Mouse (Mus musculus) CH12F3 (cell line): ENCODE data around the gene Nfasc.

ENCODE experiments used
- in situ Hi-C: fragments of 300-500 bp; cut with MboI; formaldehyde crosslinking; loops from 2 replicates; pipeline ENCODE4 v1.14.3; 2020; ENCODE audit warnings: low sequenced_read_pairs

The Nfasc gene

DNA sequence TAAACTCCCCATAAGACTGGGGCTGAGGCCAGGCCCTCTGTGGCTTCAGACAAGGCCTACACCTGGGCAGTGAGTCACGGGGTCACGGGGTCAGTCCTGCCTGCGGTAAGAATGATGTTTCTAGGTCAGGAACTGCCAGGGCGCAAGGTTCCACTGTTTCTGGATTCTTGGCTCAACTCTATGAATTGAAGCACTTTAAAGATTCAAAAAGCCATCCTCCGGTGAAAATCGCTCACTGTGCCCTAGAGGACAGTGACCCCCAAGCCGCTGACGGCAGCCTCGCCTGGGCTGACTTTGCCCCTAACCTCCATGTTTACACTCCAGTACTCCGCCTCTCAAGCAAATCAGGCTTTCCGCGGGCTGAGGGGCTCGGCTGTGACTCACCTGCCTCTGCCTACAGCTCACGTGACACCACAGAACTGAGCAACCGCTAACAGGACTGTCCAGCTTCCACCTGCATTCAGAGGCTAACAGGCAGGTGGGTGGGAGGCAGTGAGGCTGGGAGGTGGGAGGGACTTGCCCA, 154.9 kb downstream of the Nfasc start:
- in situ Hi-C loops: no loop called here

GRCm38 (mm10) chr1:132585376-132585775, 156.2 kb downstream of the Nfasc start:
- in situ Hi-C loops: no loop called here

- in situ Hi-C loops: no loop called here
Measured at GRCm38 (mm10) chr1:132582998-132583604, 158.5 kb downstream of the Nfasc start.

DNA sequence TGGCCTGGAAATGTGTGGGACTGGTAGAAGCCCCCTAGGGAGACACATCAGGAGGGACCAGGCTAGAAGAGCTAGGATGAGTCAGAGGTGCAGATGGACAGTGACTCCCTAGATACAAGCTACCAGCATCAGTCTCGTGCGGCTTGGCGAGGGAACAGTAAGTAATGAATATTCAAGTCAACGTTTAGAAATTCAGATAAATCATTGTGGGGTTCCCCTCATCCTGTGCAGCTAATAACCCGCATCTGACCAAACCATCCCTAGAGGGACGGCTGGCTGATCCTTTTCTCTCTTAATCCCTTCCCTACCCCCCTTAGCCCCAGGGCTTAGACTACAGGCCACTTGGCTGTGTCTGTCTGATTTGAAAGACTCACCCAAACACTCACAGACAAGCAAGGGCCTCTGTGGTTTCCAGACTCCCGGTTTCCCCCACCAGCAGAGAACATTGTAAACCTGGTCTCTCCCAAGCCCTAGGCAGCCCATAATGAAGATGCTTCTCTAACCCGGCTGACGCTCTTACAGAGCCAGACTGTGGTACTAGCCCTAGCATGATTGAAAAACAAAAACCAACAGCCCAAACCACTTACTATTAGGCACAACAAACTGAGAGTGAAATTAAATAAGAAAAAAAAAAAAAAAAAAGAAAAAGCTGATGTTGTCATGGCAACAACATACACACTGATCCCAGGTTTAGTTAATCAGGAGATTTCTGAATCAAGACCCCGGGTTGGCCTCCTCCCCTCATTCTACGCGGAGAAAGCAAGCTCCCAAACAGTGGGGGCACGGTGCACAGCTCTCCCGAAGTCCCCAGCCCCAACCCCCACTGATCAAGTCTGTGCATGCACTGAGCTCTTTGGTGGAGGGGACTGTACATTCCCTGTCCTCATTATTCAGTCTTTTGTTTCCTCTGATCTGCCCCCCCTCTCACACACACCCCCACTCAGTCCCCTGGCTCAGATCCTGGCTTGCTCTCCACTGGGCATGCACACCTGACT, 159.5 kb downstream of the Nfasc start:
- in situ Hi-C loops: no loop called here

- in situ Hi-C loops: no loop called here
Measured at GRCm38 (mm10) chr1:132580063-132580462, 161.5 kb downstream of the Nfasc start.

GRCm38 (mm10) chr1:132576845-132577244, 164.8 kb downstream of the Nfasc start:
- in situ Hi-C loops: no loop called here

- in situ Hi-C loops: no loop called here
Measured at GRCm38 (mm10) chr1:132572851-132573250, 168.7 kb downstream of the Nfasc start.

DNA sequence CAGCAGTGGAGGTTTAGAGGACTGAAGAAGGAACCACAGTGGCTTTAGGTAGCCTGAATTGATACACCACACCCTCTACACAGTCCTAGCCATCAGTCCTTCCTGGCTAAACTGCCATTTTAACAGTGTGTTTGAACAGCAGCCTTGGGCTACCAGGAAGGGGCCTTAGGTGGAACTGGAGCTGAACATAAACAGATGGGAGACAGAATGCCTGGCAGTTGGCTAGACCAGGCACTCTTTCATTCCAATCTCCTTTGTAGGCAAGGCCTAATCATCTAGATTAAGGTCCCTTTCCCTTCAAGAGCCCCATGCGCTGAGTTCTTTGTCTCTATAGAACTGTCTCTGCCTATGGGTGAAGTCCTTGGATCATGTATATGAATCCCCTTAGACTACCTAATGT, 170.0 kb downstream of the Nfasc start:
- in situ Hi-C loops: no loop called here

DNA sequence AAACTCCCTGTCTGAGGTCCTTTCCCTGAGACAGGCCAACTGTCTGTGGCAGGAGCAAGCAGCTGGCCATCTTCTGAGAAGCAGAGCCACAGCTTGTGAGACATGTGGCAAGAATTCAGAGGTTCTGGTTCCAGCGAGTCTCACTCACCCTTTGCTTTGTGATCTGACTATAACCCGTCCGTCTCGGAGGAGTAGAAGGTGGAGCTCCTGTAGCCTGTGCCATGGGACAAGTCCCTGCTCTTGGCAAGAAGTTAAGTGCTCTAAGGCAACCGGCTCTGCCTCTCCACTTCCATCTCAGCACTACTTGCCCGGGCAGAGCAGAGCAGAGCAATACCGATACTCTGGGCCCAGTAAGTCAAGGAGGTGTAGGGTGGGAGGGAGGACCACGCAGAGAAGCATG, 170.7 kb downstream of the Nfasc start:
- in situ Hi-C loops: no loop called here

DNA sequence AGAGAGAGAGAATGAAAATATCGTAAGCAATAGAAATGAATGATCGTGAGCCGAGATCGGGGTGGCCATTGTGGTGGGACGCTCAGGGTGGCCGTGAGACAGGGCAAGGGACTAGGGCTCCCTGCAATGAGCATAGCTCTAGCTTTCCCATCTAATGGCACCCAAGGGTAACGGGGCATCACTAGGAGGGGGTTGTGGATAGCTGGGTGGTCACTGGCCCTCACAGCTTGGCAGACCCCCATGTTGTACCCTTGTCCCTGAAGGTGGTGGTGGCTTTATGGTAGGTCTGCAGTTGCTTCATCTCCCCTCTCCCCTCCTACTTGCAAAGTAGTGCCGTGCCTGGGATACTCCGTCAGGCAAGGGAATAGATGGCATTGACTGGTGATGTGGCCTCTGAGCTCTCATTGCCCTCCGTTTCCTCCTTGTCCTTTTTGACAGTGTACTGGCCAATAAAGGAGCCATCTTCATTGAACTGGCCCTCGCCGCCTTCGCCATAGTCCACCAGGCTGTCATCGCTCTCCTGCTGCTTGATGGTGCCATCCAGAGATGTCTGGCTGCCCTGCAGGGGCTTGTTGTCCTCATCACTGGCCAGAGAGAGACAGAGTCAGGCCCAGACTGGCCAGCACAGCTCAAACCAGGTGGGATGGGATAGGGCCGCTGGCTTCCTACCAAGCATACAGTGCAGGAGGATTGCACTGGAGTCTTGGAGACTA, 171.4 kb downstream of the Nfasc start:
- in situ Hi-C loops: no loop called here

- in situ Hi-C loops: no loop called here
Measured at GRCm38 (mm10) chr1:132569516-132569915, 172.1 kb downstream of the Nfasc start.

DNA sequence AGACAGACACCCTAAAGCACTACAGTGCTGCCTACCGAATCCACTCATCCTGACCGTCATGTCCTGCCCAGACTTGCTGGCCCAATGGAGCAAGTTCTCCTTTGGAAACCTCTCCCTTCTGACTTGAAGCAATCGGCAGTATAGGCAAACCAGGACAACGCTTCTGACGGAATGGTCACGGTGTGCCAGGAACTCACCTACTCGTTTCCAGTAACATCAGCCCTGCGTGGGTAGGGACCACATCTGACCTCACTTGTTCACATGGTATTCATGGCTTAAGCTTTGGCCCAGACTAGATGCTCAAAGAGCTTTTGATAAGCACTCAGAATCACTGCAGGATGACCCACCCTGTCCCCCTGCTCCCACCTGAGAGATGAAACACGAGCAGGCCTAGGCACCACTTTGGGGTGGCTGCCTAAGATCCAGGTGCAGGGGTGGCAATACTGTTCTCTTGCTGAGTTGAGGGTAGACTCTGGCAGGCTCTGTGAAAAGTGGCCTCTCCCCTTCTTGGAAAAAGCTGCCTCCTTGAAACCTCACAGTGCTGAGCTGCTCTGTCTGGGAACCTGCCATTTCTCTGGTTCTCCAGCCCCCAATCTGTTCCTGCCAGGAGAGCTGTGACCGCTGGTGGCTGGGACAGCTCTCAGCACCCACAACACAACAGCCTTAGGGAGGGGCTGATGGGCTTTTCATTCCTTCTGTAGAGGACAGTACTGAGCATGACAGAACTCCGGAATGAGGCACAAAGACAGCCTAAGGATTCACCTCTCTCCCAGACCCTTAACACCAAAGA, 174.1 kb downstream of the Nfasc start:
- in situ Hi-C loops: no loop called here

GRCm38 (mm10) chr1:132565766-132566165, 175.8 kb downstream of the Nfasc start:
- in situ Hi-C loops: no loop called here

GRCm38 (mm10) chr1:132564946-132565345, 176.7 kb downstream of the Nfasc start:
- in situ Hi-C loops: no loop called here

DNA sequence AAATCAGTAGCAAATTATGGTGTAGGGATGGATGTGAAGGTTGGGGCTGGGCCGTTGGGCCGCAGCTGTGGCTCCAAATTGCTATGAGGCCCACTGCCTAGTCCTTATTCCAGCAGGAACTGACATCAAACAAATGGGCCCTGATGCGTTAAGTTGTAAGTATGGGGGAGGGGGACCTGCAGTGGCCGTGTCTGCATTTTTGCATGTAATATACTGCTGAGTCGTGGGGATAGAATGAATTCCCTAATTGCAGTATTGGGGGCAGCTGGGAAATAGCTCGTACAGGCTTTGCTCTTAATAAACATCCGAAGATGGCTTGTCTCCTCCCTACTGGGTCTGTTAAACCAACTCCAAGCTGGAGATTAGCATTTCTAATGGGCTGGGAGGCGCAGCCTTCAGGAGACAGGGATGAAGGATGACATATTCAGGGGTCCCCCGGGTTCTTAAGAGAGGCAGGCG, 179.2 kb downstream of the Nfasc start:
- in situ Hi-C loops: no loop called here

GRCm38 (mm10) chr1:132560907-132561700, 180.5 kb downstream of the Nfasc start:
- in situ Hi-C loops: no loop called here

- in situ Hi-C loops: no loop called here
Measured at GRCm38 (mm10) chr1:132559045-132559444, 182.6 kb downstream of the Nfasc start.

DNA sequence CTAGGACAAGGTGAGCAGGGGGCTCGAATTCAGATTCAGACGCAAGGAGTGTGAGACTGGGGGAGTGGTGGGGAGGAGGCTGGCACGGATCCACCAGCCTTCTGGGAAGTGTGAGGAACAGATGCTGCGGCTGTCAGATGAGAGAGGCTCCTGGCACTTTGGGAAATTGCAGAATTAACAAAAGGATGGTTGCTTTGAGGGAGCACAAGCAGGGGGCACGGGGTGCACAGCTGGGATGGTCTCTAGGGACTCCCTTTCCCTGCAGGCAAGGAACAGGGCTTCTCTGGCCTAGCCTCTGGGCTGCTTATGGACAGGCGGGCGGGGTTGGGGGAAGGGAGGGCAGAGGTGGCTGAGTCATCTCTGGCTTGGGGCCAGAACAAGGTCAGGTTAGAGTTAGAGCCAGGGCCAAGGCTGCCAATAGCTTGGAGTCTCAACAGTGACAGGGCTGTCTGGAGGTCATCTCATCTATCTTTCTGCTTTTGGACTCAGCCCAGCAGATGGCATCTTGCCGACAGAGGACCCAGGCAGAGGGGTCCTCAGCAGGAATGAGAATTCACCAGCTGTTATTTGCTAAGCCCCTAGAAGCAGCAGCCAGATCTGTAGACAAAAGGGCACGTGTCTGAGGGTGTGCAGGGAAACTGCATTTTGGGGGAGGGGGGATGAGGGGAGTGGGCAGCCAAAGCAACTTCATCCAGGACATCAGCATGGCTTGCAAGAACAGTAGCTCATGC, 183.5 kb downstream of the Nfasc start:
- in situ Hi-C loops: no loop called here

DNA sequence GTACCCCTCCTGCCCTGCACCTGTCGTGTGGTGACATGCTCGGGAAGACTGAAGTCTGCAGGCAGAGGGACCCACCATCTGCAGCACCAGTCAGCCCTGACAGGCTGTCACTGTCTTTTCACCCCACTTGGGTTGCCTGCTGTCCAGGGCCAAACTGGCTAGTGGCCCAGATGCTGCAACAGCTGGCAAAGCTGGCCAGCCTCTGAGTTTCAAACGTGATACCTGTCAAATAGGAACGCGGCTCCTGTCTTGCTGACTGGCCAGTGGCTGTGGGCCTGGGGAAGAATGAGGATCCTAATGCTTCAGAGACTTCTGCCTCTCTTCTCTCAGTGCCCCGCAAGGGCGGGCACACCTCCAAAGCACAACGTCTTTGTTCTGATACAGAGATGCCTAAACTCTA, 197.8 kb downstream of the Nfasc start:
- in situ Hi-C loops: no loop called here
